Mouse (Mus musculus): ENCODE results near the gene Tnik. TPM values are rescaled to one million over a fixed set of nuclear protein-coding genes. Genes with fewer than 3 reads are reported as not detected.

Gene Tnik
- total RNA-seq, 1 experiment from 2014 or later: 19.7 TPM

- ATAC-seq (replicated peaks; ENCODE audit: insufficient number of reproducible peaks, low FRiP score, low TSS enrichment, poor library complexity, severe bottlenecking): no peak
These were observed 358.8 kb downstream of the Tnik start for GRCm38 (mm10) chr3:28621792-28622191.

GRCm38 (mm10) chr3:28626816-28627215 lies 363.8 kb downstream of the Tnik start:
- ATAC-seq (replicated peaks; ENCODE audit: insufficient number of reproducible peaks, low FRiP score, low TSS enrichment, poor library complexity, severe bottlenecking): no peak

GRCm38 (mm10) chr3:28636778-28637177 lies 373.8 kb downstream of the Tnik start:
- no peak for ATAC-seq (replicated peaks; ENCODE audit: insufficient number of reproducible peaks, low FRiP score, low TSS enrichment, poor library complexity, severe bottlenecking)

GRCm38 (mm10) chr3:28638957-28639356 lies 375.9 kb downstream of the Tnik start:
- ATAC-seq (replicated peaks; ENCODE audit: insufficient number of reproducible peaks, low FRiP score, low TSS enrichment, poor library complexity, severe bottlenecking): no peak

- ATAC-seq (replicated peaks; ENCODE audit: insufficient number of reproducible peaks, low FRiP score, low TSS enrichment, poor library complexity, severe bottlenecking): no peak
These were observed 380.4 kb downstream of the Tnik start for GRCm38 (mm10) chr3:28643252-28643947.

- no peak for ATAC-seq (replicated peaks; ENCODE audit: insufficient number of reproducible peaks, low FRiP score, low TSS enrichment, poor library complexity, severe bottlenecking)
These were observed 389.6 kb downstream of the Tnik start for GRCm38 (mm10) chr3:28652574-28652973.

- ATAC-seq (replicated peaks; ENCODE audit: insufficient number of reproducible peaks, low FRiP score, low TSS enrichment, poor library complexity, severe bottlenecking): no peak
These were observed 390.0 kb downstream of the Tnik start for GRCm38 (mm10) chr3:28653043-28653442.

GRCm38 (mm10) chr3:28654740-28655139 lies 391.7 kb downstream of the Tnik start:
- no peak for ATAC-seq (replicated peaks; ENCODE audit: insufficient number of reproducible peaks, low FRiP score, low TSS enrichment, poor library complexity, severe bottlenecking)

- no peak for ATAC-seq (replicated peaks; ENCODE audit: insufficient number of reproducible peaks, low FRiP score, low TSS enrichment, poor library complexity, severe bottlenecking)
These were observed 395.3 kb downstream of the Tnik start for GRCm38 (mm10) chr3:28658349-28658748.

GRCm38 (mm10) chr3:28680851-28681250 lies 417.8 kb downstream of the Tnik start:
- ATAC-seq (replicated peaks; ENCODE audit: insufficient number of reproducible peaks, low FRiP score, low TSS enrichment, poor library complexity, severe bottlenecking): no peak

GRCm38 (mm10) chr3:28681866-28682265 lies 418.9 kb downstream of the Tnik start:
- ATAC-seq (replicated peaks; ENCODE audit: insufficient number of reproducible peaks, low FRiP score, low TSS enrichment, poor library complexity, severe bottlenecking): no peak

- no peak for ATAC-seq (replicated peaks; ENCODE audit: insufficient number of reproducible peaks, low FRiP score, low TSS enrichment, poor library complexity, severe bottlenecking)
These were observed 419.4 kb downstream of the Tnik start for GRCm38 (mm10) chr3:28682411-28682810.

- ATAC-seq (replicated peaks; ENCODE audit: insufficient number of reproducible peaks, low FRiP score, low TSS enrichment, poor library complexity, severe bottlenecking): no peak
These were observed 422.5 kb downstream of the Tnik start for GRCm38 (mm10) chr3:28685510-28685909.

- ATAC-seq (replicated peaks; ENCODE audit: insufficient number of reproducible peaks, low FRiP score, low TSS enrichment, poor library complexity, severe bottlenecking): no peak
These were observed 431.8 kb downstream of the Tnik start for GRCm38 (mm10) chr3:28694811-28695210.

- ATAC-seq (replicated peaks; ENCODE audit: insufficient number of reproducible peaks, low FRiP score, low TSS enrichment, poor library complexity, severe bottlenecking): no peak
These were observed 432.6 kb downstream of the Tnik start for GRCm38 (mm10) chr3:28695608-28696007.

GRCm38 (mm10) chr3:28696162-28696561 lies 433.1 kb downstream of the Tnik start:
- no peak for ATAC-seq (replicated peaks; ENCODE audit: insufficient number of reproducible peaks, low FRiP score, low TSS enrichment, poor library complexity, severe bottlenecking)

GRCm38 (mm10) chr3:28697797-28698196 lies 434.8 kb downstream of the Tnik start, which contains the start of gene Slc2a2:
Gene Slc2a2 (plus strand): TSS chr3:28697903.
- no peak for ATAC-seq (replicated peaks; ENCODE audit: insufficient number of reproducible peaks, low FRiP score, low TSS enrichment, poor library complexity, severe bottlenecking)

- ATAC-seq (replicated peaks; ENCODE audit: insufficient number of reproducible peaks, low FRiP score, low TSS enrichment, poor library complexity, severe bottlenecking): no peak
These were observed 436.6 kb downstream of the Tnik start for GRCm38 (mm10) chr3:28699601-28700000.

- ATAC-seq (replicated peaks; ENCODE audit: insufficient number of reproducible peaks, low FRiP score, low TSS enrichment, poor library complexity, severe bottlenecking): no peak
These were observed 442.6 kb downstream of the Tnik start for GRCm38 (mm10) chr3:28705522-28706137.

GRCm38 (mm10) chr3:28706736-28707135 lies 443.7 kb downstream of the Tnik start:
- no peak for ATAC-seq (replicated peaks; ENCODE audit: insufficient number of reproducible peaks, low FRiP score, low TSS enrichment, poor library complexity, severe bottlenecking)

Data from monocyte, adult 5-6 weeks (primary cell).